Mouse (Mus musculus): Measurements from ENCODE around the gene Tspyl3.

Tspyl3 gene

DNA sequence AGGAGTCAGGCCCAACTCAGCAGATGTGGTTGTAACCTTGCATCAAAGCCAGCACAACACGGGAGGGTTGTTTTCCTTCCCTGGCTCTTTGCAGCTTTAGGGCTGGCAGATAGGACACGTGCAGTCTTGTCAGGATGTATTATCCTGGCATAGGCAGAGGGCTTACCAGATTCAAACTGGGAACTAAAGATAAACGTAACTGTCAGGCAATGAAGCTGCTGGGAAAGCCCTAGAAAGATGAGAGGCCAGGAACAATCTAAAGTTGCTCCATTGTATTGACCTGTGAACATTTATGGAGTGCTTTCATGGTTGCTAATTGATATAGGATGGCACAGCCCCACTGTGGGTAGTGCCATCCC lies 333 bp upstream of the Tspyl3 start:
- DNase-seq, result no peak

DNA sequence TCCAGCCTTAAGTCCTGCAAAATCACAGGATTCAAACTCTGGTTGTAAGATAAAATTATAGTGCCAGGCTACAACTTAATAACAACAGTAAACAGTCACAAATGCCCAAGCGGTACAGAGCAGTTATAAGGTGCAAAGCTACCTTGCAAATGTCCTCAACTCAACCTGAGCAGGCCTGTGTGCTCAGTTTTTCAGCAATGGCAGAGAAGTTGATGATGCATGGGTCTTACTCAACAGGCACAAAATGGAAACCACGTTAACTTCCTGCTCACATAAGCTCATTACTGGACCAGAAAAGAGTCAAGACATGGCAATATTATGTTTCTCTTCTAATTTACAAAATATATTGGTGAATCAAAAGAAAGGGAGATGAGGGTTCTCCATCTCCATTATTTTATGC lies 2.7 kb downstream of the Tspyl3 start:
- DNase-seq, result no peak

DNA sequence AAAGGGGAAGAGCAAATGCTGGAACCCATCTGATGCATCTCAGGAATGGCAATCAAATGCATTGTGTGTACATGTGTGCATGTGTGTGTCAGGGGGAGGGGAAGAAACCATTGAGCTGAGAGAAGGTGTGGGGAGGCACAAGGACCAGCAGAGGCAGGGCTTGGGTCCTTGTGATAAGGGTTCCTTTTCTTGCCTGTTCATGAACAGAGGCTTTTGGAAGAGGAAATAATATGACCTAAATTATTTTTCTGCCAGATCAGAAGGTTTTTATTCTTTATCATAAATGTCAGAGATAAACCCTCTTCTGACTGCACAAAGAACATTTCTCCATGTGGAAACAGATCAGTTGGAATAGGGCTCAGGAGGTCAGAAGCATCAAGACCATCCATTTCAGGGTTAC lies 3.1 kb downstream of the Tspyl3 start:
- DNase-seq, result no peak

DNA sequence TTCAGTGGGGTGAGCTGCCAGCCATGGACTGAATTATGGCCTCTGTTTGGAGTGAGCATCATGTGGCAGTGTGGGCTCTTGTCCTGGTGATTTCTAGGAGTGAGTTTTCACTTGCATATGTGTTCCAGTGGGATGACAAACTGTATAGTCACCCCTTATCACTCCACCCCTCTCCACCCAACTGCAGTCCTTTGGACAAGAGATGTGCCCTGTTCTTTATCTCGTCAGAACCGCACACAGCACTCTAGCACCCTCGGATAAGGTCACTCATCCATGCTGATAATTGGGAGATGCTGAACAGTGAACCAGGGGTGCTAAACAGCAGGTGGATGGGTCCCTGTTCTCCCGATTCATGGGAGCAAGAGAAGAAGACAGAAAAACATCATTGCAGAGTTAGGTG lies 3.6 kb downstream of the Tspyl3 start:
- no peak for DNase-seq

DNA sequence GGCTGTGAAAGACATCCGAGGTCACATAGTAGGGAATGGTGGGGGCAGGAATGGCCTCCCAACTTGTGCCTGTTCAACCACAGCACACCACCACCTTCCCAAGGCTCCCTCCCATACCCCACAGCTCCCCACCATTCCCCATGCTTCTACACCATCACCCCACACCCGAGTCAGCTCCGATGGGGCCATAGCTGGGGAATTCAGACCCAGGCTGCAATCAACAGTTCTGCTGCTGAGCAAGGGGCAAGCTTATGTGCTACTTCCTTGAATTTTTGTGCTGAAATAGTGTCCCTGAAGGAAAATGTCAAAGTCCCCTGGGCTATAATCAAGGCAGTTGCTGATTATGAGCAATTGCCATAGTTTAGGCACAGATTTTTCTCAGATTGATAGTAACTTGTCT lies 6.7 kb downstream of the Tspyl3 start:
- DNase-seq, result no peak

DNA sequence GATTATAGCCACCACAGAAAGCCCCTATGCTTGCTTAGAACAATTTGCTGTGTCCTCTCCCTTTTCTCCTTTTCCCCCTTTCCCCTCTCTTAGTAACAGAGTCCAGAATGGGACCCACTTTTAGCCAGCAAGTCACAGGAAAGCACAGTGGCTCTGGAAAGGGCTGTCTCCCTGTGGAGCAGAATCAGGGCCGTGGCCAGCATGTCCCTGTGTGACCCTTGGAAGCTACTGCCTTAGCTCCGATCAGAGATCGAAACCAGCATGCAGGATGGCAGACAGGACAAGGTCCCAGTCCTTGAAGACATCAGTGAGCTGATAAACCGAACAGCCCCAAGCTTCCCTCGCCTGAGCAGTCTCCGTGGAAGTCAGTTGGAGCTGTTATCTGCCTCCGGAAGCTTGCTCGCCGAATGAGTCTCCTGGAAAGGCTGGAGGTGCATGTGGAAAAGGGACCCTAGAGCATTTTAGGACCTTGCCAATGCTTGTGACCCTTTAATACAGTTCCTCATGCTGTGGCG lies 7.4 kb downstream of the Tspyl3 start:
- DNase-seq, result peak; percentile 40 to 49

DNA sequence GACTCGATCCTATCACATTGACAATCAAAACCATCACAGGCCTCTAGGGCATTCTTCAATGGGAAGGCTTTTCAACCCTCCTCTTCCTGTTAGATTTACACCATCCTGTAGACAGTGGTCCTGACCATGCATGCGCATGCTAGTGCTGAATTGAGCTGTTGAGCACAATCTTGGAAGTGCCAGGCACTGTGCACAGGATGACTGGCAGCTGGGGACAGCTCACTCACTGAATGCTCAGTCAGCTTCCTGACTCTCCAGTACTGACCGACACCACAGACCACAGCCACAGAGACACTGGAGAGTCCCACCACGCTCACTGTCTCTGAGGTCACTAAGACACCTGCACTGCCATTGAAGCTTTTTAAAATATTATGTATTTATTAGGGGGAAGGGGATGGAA lies 9.8 kb downstream of the Tspyl3 start:
- DNase-seq, result no peak

DNA sequence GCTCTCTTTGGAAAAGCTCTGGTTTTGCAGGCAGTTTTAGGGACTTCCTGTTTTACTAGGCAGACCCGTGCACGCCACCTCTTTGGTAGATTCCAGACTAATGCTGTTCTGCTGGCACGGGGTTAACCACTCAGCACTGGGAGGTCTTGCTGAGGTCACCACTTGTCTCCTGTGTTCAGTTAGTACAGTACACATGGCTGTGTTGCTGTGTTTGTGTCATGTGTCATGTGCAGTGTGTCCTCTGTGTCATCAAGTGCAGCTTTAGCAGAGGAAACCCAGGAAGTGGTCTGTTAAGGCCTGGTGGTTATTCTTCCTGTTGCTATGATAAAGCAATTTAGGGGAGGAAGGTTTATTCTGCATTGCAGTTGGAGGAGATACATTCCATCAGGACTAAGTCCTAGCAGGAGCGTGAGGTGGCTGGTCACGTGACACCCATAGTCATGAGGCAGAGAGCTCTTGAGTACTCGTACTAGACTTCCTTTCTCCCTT lies 10.4 kb downstream of the Tspyl3 start:
- no peak for DNase-seq

DNA sequence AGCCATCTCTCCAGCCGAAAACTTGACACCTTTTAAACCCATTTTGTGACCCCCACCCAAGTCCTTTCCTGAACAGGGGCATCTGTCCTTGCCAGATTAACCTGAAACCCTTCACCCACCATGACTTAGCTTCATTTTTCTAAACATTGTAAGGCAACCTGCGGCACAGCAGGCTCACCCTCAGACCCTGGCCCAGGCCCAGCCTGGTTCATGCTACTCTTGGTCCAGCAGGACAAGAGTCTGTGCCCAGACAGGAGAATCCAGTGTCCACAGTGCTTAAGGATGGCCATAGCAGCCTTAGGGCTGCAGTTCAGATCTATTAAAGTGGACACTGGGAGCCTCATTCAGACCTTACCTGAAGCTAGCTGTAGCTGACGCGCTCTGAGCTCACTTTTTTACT lies 11.9 kb downstream of the Tspyl3 start:
- DNase-seq, result peak; percentile 36 to 63

DNA sequence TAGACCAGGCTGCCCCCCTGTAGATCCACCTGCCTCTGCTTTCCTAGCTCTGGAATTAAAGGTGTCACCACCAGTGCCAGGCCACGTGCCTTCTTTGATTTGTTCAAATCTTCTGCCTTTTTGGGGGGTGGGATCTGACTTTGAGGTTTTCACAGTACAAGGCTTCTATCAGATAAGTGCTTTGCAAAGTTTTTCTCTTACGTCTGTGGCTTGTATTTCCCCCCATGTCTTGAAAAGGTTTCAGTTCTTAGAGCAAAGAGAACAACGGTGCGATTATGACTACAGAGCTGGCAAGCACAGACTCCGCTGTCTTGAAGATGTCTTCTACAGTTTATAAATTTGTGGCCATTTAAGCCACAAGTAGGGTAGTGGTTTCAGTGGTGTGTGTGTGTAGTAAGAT lies 13.8 kb downstream of the Tspyl3 start:
- DNase-seq, result no peak

DNA sequence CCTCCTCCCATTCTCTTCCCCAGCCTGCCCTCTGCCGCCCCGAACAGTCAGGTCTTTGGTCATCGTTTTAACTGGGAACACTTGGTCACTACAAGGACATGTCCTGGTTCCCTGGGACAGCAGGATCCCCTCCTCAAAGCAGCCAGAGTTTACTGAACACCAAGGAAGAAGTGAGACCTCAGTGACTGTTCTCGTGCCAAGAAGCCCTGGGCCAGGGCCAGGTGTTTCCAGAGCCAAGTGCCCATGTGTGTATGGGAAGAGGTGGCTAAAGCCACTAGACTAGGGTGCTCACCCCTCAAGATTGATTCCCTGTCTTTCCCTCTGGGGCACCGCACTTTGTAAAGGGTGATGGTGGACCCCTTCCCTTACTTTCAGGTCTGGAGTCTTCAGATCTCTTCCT lies 16.0 kb downstream of the Tspyl3 start:
- DNase-seq, result peak; percentile 67 to 75

DNA sequence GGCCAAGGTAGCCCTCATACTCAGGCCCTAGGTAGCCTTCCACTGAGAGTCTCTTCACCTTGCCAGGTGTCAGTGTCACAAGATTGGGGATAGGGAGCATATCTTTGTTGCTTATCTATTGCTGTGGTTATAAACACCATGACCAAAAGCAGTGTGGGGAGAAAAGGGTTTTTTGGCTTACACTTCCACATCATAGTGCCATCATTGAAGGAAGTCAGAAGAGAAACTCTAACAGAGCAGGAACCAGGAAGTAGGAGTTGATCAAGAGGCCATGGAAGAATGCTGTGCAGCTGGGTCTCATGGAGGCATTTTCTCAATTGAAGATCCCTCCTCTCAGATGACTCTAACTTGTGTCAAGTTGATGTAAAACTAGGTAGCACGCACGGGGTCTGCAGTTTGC lies 17.1 kb downstream of the Tspyl3 start:
- DNase-seq, result no peak

DNA sequence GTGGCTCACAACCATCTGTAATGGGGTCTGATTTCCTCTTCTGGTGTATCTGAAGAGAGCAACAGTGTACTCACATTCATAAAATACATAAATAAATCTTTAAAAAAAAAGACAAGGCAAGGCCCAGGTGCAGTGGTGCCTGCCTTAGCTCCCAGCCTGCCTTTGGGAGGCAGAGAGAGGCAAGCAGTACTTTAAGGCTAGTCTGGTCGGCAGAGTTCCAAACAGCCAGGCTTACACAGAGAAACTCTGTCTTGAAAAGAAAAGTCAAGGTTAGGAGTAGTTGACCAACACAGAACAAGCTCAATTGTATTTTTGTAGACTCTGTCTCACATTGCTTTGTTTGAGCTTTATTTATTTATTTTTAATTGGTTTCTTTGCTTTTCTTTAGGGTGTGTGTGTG lies 22.5 kb downstream of the Tspyl3 start:
- DNase-seq, result no peak

DNA sequence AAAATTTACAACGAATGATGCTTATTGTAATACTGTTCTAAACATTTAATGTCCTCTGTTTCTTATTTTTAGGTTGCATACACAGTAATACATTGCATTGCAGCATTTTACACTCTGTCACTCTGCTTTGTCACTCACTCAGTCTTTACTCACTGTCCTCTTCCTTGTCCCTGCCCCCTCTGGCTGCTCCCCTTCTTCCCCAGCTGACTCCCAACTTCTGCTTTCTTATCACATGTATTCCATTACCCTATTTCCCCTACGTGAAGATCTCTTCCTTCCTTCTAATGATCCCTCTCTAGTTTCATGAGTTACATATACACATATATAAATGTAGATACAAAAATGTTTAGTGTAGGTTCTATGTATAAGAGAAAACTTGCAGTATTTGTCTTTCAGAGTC lies 26.1 kb downstream of the Tspyl3 start:
- no peak for DNase-seq

DNA sequence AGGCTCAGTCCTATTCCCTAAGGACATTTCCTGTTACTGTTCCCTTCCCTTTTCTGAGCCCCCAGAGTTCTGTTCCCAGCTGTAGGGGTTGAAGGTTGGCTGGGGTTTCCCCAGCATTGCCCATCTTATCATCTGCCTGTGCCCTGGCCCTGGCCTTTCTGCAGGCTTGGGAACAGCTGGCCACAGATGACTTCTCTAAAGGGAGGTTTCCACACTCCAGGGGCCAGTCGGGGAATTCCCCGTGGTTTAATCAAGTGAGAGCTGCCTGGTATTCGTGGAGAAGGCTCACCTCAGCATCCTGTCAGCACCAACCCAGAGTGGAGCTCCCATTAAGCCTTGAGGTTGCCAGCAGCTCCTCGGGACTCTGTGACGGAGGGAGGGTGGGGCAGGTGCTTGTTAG lies 26.8 kb downstream of the Tspyl3 start:
- DNase-seq, result no peak

DNA sequence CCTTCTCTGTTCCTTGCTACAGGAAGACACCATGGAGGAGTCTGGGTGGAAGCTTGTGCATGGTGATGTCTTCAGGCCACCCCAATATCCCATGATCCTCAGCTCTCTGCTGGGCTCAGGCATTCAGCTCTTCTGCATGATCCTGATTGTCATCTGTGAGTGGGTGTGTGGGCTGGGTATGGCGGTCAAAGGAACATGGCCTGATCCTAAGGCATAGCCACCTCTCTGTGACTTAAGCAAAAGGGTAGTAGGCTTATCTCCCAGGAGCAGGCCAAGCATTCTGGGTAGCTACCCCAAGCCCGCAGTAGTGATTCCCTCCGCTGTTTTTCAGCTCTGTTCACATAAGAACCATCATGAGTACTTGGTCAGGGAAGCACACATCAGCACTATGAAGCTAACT lies 31.0 kb downstream of the Tspyl3 start:
- no peak for DNase-seq

DNA sequence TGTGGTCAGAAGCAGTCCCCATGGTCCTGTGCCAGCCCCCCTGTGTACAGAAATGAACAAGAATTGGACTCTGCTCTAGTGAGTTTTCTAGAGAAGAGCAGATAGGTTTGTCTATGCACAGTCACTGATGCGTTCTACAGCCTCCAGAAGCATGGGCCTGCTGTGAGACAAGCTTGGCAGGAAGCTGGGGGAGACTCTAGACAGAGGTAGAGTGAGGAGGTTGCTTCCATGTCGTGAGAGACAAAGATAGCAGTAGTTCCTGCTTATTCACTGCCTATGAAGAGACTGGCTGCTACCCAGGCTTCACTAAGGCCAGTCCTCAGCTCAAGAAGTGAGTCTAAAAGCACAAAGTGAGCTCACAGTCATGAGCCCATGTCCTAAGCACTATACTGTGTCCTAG lies 34.0 kb downstream of the Tspyl3 start:
- DNase-seq, result no peak

DNA sequence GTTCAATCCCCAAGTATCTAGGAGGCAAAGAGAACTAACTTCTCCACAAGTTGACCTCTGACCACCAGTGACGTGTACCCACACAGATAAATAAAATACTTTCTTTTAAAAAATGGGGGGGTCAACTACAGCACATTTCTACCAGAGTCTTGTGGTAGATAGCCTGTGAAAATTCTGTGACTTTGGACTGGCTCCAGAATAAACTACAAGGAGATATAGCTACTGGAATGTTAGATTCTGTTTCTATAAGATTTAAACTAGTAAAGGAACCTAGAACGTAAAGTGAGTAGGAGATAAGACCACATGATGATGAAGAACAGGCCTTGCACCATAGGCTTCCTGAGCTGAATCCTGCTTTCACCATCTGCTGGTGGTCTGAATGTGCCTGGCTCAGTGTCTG lies 37.4 kb downstream of the Tspyl3 start:
- DNase-seq, result no peak

DNA sequence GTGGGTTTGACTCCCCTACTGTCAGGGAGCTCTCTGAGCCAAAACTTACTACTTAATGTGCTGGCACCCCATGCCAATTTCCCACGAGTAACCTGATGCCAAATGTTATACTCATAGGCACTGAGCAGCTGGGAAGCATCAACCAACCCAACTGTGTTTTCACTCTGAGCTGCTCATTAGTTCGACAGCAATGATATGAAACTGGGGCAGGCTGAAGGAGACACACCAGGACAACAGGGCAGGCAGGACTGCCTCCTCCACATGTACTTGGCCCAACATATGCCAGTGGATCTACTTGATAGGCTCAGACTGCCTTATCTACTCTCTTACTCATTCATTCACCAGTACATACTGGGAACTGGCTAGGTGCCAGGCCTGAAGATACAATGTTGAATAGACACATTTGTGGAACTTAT lies 39.1 kb downstream of the Tspyl3 start:
- peak; percentile 38 to 47 for DNase-seq

DNA sequence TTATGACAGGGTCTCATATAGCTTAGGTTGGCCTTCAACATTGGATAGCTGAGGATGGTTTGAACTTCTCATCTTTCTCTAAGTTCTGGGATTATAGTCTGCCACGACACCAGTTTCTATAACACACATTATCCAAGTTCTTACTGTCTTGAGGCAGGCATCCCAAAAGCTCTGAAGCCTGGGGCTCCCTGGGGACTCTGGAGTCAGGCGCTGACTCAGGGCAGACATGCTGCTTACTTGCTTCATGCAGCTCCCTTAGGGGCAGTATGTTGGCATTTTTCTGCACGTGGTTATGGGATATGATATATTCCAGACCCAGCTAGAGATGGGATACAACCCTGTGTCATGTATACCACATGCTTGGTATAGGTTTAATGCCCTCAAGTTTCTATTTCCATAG lies 45.3 kb downstream of the Tspyl3 start:
- no peak for DNase-seq

DNA sequence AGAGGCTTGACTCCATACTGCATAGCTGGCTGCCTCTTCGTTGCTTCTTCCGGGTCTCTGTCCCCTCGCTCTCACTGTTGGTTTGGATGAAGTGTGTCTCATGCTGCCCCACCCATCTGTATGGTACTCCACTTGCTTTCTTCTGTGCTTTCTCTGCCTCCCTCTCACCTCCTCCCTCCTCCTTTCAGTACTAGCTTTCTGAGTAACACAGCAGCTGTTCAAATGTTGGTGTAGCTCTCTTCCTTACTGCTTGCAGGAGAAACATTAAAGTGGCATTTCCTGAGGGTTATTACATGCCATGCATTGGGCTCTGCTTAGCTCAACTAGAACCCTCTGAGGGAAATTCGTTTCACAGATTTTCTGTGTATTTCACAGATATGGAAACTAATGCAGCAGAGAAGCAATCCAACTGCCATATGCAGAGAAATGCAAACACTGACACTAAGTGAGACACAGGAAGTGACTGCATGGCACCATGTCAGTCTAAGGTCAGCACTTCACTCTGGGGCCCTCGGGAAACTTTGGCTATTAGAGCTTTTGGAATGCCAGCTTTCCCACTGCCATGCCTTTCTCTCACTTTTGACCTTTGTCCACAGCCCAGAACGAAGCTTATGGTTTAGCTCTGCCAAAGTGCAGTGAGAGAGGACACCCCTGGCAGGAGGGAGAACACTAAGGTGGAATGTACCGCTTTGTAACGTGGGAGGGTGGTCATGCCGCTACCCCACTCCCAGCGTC lies 45.9 kb downstream of the Tspyl3 start:
- DNase-seq, result no peak

DNA sequence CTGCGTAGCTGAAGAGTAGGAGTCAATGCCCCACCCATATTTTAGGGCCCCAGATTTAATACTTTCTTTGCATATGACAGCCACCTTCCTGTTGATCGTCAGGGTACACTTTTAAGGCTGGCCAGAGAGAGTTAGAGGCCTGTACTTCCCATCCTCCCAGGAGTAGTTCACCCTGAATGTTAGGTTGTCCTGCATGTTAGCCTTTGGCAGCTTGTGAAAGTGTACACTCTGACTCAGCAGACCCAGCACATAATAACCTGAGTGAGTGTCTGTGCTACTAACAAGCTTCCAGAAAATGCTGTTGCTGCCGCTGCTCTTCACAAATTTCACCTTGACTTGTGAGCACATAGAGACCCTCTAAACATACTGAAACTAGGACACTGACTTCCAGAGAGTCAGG lies 48.1 kb downstream of the Tspyl3 start:
- DNase-seq, result no peak

DNA sequence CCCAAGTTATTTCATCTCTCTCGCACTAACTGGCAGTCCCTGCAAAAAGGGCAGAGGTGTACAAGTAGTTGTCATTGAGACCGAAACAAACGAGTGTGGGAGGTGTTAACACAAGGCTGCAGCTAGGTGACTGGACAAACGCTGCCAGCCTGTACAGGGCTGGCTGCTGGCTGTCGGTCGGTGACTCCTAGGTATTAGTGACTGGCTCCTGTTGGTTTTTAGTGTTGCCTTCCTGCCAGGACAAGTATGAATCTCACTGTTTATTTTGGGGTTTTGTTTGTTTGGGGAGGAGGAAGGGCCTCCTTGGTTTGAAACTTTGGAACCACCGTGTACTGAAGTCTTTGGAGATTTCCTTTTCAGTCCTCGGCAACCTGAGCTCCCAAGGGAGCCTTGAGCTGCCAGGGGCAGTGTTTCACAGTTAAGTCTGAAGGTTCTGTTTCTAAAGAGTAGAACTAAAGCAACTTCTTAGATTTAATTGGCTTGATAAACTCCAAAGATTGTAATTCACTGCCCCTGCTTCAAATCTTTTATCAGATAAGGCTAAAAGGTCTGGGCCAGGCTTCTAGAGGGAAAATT lies 49.2 kb downstream of the Tspyl3 start:
- DNase-seq, result no peak

All from cerebellum, postnatal 10 days (tissue).